Mouse (Mus musculus): ENCODE measurements around the gene Gjc3.

Gjc3 gene

GRCm38 (mm10) chr5:137909564-137910262, 53.2 kb downstream of the Gjc3 start:
- no peak for DNase-seq (ENCODE audit: low spot score in 2 of 2)
